Mouse (Mus musculus) frontal cortex, adult (tissue): ENCODE data around the gene Osbp.
A peak's percentile ranks its signal among the peaks of the same experiment; 100 is the strongest.

ENCODE experiments used
- ATAC-seq: cut with Nextera tagmentation; 2 replicates; pipeline ENCODE4 v1.9.2; 2017; ENCODE audit warnings: mild to moderate bottlenecking, moderate library complexity, mixed read lengths; ENCODE audit not compliant: low TSS enrichment

The Osbp gene

DNA sequence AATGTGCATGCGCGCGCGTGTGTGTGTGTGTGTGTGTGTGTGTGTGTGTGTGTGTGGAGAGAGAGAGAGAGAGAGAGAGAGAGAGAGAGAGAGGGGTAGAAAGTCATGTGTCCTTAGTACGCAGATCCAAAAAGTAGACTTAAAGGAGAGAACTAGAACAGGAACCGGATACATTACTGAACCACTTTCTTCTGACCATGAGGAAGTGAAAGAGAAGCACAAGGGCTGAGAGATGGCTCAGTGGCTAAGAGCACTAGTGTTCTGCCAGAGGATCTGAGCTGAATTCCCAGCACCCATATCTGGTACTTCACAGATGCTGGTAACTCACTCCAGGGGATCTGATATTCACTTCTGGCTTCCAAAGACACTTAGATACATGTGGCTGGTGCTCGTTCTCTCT, 23.6 kb downstream of the Osbp start:
- no peak for ATAC-seq

DNA sequence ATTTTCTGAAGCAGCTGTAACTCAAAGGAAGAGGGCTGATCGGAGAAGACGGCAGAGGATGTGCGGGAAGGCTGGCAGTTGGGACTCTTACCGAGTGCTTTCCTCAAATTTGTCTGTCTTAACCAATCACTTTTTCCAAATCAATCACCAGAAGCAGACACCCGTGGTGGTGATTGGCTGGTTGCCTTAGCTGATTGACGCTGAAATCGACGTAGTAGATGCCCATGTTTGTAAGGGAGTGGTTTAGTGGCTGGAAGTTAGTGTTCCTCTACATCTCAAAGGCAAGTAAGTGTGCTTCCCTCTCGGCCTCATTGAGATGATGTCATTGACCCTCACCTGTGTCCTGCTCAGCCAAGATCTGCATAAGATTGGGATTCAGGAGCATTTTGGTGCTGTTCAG, 26.3 kb downstream of the Osbp start:
- ATAC-seq: no peak

DNA sequence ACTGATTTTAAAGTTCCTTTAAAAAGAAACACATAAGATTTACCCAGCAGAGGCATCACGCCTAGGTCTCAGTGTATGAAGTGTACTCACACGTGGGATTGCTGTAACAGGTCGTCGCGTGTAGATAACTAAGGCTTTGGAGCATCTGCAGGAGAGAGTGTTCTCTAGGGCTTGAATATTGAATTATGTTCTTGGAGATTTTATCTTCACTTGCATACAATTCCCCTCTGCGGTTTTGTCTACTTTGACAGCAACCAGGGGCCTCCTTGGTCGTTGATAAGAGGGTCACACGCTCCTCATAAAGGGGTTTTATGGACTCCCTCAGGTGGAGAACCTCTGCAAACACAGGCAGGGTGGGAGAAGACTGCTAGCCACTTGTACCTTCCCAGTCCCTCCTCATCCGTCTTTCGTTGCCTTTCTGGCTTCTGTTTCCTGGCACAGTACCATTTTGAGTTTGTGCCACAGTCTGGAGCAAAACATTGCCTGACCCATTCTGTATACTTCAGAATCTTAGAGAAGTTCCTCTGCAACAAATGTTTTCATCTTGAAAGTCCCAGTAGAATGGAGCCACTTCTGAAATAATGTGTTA, 26.8 kb downstream of the Osbp start:
- no peak for ATAC-seq

DNA sequence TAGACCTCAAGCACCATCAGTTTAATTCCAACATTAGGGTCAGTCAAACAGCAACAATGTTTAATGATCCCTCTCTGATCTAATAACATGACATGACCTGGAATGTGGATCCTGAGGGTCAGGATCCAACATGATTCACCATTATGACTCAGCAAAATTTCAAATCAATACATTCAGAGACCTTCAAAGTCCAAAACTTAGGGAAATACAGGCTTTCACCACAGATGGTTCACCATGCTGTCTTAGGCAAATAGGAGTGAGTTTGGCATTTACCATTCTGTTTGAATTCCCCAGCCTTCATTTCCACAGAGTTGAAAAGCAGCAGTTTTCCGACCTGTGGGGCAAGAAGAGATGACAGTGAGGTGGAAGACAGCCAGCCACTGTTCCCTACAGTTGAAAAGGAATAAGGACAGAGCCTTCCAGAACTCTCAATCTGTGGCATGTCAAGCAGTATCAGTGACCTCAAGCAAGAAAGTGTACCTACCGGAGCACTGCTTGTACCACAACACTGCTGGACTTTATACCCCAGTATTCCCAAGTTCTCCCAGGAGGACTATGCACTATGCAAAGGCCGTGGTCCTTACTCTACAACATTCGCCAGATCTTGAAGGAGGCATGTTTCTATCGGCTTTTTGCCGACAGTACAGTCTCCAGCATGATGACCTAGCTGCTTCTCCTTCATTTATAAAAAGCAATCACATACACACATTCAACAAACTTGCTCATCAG, 29.1 kb downstream of the Osbp start:
- ATAC-seq: no peak

DNA sequence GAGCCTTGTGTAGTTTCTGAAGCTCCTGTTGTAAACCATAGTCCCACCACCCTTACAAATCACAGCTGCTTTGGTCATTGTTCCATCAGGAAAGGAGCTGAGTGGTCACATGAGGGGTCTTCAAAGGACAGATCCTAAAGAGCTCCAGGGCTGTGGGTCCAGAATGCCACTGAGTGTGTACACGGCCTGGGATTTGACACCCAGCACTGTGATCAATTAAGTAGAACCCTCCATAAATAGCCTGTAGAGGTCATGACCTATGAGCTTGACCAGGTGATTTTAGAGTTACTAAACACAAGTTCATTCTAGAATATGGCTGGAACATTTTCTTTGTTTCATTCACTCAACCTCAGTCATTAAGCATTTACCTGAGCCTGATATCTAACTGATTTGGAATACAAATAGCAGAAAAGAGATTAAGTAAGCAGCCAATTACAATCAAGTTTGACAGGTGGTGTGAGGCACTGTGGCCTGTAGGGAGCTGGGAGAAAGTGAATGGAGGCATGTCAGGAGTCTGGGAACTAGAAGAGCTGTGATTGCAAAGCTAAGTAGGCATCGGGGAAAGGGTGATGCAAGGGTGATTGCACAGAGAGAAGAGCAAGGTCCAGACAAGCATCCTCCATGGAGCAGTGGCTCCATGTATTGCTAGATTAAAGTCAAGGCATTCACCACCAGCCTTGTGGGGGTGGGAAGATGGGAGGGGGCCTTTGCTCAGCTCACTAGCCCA, 30.1 kb downstream of the Osbp start:
- ATAC-seq: no peak

DNA sequence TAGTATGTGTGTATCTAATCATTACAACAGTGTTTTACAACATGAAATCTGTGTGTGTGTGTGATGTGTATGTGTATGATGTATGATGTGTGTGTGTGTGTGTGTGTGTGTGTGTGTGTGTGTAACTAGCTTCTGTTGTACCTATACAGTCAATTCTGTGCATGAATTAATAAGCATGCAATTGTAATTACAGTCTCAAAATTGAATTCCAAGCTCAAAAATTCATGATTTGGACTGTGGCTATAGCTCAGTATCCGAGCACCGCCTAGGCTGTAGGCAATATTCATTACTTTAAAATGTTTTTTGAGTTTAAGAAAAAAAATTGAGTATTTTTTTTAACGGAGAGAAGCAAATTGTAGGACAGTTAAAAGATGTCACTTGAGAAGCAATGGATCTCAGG, 35.9 kb downstream of the Osbp start:
- no peak for ATAC-seq

DNA sequence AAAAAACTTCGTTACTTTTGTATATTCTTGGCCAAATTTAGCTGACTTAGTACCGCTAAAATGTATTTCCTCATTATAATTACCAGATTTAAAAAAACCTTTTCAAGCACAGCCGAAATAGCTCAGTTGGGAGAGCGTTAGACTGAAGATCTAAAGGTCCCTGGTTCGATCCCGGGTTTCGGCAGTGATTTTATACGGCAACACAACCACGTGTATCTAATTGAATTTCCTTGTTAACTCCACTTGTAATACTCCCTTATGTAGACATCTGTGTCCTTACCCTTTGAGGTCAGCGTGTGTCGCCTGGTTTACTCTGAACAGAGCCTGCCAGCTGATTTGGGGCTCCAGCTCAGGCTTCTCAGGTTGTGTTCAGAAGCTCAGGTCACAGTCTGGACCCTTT, 36.4 kb downstream of the Osbp start:
- ATAC-seq: no peak

DNA sequence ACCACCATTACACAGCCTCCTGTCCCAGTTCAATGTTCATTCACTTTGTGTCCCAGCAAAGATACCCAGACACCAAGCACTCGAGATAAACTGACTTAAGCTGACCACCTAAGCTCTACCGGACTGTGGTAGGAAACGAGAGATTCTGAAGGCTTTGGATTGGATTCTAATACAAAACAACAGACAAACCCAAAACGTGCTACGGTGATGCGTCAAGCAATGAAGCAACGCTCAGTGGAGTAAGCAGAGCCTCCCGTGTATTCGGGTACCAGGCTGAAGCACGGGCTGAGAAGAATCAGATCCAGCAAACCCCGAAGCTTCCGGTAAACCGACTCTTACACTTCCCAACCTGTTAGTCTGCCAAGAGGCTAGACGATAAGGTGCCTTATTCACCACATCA, 37.0 kb downstream of the Osbp start:
- no peak for ATAC-seq

DNA sequence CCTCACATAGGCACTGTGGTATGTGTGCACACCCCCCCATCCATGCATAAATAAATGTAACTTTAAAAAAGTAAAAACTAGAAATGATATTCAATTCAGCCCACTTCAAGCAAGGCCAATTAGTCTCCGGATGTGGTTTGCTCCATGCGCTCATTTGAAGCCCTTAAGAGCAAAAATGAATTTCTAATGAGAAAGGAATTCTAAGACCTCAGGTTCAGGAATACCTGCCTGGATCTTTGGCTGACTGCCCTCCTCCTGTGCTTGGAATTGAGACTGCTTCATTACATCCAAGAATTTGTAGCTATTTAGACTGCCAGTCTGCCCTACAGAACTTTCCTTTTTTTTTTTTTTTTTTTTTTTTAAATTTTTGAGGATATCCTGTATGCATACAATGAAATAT, 37.8 kb downstream of the Osbp start:
- no peak for ATAC-seq

DNA sequence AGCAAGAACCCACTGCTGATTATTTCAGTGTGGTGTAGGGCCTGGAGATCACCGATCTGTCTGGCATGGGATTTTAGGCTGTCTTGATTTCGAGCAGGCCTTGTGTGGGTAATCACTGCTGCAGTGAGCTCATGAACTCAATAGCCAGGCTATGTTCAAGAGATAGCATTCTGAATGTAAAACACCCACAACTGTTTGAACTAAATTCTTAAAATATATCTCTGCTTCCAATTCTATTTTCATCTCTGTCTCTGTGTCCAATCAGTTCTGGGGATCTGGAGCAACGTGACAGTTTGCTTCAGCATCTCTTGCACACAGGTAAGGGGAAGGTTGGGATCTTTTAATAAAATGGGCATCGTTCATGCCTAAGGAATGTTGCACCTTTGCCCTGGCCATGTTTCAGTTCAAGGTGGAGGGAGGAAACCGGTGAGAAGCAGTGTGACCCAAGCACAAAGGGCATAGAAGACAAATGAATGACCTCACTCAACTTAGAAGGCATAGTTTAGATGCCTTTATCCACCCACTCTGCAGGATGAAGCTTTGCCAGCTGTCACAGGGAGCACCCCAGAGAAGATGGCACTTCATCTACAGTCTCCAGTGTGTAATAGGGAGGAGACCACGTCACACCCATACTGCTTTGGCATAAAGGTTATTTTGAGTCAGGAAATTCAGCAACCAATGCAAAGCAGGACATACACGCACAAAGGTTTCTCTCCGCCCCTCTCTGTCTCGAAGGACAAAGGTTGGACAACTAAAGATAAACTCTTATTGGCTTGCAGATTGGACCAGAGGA, 38.7 kb downstream of the Osbp start:
- peak; percentile 32 for ATAC-seq

DNA sequence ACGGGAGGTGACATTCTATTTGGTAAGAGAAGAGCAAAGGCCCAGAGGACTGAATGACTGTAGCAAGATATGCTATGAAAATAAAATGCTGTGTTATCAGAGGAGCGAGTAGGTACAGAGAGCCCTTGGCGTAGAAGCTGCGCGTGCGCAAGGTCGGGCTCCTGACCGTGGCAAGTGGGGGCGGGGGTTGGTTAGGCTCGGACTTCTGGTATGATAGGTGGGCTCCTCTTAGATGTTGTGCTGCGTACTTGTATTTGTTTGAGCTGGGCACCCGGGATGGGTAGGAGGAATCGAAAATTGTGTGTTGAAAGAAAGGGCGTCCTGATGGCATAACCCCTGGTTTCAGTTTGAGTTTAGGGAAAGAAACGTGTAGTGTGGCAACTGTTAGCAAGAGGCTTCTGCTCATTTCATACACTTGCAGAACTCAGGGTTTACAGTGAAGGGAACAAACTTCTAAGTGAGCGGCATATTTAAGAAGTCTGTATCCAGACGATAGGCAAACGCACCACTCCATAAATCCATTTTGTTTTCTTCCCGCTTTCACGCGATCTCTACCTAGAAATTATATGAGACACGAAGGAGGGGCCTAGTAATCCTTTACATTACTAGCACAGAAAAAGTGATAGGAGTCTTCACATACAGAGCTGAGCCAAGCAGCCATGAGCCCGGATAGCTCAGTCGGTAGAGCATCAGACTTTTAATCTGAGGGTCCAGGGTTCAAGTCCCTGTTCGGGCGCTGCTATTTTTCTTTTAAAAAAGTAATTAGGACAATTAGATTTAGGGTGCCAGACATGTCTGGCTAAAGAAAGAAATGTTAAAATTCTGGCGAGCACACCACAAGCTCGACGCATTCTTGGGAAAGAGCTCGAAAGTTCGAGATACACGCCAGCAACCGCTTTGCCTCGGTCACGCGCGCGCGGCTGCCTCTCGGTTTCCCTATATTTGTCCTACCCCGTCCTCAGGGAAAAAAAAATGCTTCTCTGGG, 39.9 kb downstream of the Osbp start:
- ATAC-seq: peak; percentile 44

DNA sequence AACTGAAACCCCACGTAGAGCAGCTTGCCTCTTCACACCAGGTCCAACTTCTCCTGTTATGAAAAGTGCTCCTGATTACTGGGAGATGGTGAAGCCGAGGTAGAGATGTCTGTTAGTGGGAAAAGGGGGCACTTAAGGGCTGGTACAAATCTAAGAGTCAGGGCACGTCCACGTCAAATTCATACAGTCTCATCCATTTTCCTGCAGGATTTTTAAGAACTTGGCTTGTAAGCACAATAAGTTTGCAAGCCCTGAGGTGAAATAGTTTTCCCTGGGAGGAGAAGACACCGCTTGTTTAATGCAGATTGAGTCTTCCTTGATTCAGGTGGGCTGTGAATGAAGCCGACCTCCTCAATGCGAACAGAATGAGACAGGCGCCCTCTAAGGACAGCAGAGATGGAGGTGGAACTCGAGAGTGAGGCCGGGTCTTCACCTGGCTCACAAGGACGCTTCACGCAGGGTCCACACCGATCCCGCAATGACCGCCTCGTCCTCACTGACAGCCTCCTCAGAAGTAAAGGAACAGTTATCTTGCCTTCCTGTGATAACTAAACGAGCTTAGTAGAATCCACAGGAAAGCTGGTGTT, 40.7 kb downstream of the Osbp start:
- no peak; the same call in 1 of the 2 replicates for ATAC-seq

DNA sequence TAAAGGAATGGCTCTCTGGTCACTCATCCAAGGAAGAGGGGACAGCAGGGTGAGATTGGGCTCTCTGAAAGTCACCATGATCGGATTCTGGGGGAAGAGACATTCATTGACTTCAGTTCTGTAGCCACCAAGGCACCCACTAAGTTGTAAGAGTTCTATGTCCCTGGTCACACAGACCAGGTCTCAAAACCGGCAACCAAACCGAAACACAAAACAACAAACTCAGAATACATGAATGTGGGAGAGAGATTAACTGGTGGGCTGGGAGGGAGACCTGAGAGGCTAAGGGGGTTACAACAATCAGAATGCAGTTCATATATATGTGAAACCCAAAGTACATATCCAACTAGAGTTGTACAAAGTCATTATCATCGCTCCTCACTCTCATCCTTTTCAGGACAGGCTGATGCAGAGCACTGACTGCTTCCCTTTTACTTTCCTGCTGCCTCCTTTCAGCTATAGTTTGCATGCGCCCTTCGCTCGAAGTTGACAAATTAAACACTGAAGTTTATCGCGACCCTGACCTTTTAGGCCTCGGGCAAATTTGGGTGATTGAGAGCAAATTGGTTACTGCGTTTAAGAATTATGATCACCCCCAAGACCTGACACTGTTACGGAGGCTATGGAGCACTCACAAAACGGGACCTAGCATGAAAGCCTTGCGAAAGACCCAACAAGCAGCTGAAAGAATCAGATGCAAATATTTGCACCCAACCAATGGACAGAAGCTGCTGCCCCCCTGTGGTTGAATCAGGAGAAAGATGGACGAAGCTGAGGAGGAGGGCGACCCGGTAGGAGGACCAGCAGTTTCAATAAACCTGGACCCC, 41.6 kb downstream of the Osbp start:
- no peak for ATAC-seq

DNA sequence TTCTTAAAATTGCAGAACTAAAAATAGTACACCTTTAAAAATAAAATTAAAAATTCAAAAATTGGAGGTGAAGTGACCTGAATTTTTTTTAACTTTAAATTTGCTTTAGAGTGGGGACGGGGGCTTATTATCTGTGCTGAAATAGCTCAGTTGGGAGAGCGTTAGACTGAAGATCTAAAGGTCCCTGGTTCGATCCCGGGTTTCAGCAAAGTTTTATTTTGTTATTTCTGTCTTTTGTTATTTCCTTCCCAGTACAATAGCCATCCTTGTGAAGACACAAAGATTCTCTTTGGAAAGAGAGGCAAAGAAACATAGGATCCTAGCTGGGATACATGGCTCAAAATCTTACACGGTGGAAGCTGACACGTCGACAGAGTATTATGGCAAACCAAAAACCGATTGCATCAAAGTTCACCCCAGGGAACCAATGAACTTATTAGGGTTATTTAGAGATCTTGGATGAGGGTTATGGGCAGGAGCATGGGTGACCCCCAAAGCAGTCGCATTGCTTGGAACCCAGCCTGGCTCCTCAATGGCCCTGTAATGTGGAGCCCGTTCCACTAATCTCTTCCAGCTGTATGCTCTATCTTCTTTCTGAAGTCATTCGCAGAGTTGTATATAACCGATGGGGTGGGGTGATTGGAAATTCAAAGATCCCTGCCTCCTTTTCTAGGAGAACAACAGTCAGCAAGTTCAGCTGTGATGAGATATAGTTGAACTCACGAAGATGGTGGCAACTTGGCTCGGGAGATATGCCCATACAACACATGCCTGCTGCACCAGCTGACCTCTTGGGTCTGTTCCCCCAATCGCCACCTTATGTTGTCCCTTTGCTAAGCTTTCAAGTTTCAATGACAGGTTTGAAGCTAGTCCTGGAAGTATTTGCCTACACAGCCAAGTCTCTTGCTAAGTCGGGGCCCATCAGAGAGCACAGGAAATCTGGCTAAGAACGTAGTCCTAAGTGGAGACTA, 43.0 kb downstream of the Osbp start:
- no peak for ATAC-seq

DNA sequence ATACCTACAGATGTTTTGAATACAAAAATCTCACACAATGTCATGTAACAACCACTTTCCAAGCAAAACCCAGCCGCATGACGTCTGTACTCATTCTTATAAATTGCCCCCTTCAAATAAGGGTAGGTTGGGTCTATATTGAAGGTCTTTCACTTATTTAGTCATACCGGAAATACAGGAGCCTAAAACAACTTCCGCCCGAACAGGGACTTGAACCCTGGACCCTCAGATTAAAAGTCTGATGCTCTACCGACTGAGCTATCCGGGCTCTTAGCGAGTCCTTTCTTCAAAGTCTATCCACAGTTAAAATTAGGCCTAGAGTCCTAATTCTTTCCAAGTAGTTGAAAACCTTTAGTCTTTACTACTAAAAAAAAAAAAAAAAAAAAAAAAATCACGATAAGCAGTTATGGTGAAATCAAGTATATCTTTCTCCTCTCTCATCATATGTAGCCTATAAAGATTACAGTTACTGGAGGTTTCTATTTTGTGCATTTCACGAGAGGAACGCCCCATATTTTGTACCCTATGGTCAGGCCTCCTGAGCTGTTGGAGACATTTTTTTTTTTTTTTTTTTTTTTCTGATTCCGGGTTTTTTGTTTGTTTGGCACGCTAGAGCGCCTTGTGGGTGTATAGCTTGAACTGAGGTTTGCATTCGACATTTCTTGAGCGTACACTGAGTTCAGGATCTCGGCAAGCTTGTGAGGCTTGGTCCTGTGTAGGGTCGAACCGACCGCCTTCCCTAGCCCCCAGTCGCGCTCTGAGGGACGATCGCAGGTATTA, 44.0 kb downstream of the Osbp start:
- ATAC-seq: no peak

DNA sequence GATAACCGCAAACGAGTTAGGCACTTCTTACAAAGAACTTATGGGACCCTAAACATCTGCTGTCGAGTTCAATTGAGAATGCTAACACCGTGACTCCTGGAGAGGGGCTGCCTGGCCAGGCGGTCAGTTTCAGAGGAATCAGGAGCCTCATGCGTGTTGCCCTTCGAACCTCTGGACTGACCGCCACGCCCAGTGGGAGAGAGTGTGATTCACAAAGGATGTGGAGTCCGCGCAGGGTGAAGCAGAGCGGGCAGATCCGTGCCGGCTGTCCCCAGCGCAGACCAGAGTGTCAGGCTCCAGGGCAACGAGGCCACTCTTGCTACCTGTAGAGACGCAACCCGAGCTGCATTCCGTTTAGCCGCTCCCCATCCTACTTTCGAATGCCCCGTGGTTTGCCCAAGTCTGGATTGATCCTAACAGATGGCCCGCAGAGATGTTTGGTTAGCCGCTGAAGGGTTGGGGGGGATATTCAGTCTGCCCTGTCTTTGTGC, 44.6 kb downstream of the Osbp start:
- ATAC-seq: no peak

DNA sequence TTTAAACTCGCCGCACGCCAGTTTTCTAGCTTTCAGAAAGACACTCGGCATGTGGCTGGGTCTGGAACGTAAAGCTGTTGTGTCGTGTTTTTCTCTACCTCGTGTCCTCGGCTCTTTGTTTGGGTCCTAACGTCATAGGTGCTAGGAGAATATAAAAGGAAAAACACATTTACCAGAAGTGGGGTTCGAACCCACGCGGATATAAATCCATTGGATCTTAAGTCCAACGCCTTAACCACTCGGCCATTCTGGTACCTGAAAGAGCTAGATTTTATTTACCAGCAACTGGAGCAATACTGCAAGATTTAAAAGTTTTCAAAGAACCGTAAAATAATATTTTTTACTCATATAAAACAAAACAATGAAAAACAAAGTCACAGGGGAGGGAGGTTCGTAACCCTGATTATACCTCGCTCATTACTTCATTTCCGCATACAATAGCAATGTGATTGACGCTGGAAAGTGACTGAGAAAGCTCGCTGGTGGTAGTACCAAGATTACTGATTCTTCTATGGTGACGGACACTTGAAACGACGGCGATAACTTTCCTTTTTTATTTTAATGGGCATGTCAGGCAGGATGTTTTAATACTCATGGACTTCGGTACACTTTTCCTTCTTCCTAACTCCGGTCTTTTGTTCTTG, 45.3 kb downstream of the Osbp start:
- ATAC-seq: peak; percentile 31; the same call in 1 of the 2 replicates
